Mouse (Mus musculus): Measurements from ENCODE around the gene Gna13. TPM values are rescaled to one million over a fixed set of nuclear protein-coding genes. Genes with fewer than 3 reads are reported as not detected.
A peak's percentile ranks its signal among the peaks of the same experiment; 100 is the strongest.

The Gna13 gene
- total RNA-seq, 2 experiments from 2014 or later, result 55.5 to 60.9 TPM

- peak overlapping the region; percentile 64; the same call in 1 of the 2 replicates for H3K27ac ChIP-seq
- H3K4me3 ChIP-seq, result no peak overlapping the region
- DNase-seq (ENCODE audit: low spot score in 2 of 2), result no peak
- TF ChIP-seq CTCF (conservative IDR thresholded peaks at IDR 0.05), result no peak
These were observed 32.1 kb downstream of the Gna13 start for GRCm38 (mm10) chr11:109394758-109395157.

- no peak for DNase-seq (ENCODE audit: low spot score in 2 of 2)
- Histone ChIP-seq H3K4me3 (no peak overlapping the region), H3K27ac (no peak overlapping the region)
- TF ChIP-seq CTCF (conservative IDR thresholded peaks at IDR 0.05), result no peak
These were observed 32.7 kb downstream of the Gna13 start for GRCm38 (mm10) chr11:109395291-109395690.

GRCm38 (mm10) chr11:109406431-109406830 is 43.8 kb downstream of the Gna13 start:
- DNase-seq (ENCODE audit: low spot score in 2 of 2), result no peak
- H3K4me3 ChIP-seq, result no peak overlapping the region
- TF ChIP-seq CTCF (conservative IDR thresholded peaks at IDR 0.05), result no peak
- no peak overlapping the region for H3K27ac ChIP-seq

GRCm38 (mm10) chr11:109410197-109410980 is 47.8 kb downstream of the Gna13 start:
- DNase-seq (ENCODE audit: low spot score in 2 of 2), result no peak
- no peak overlapping the region for H3K4me3 ChIP-seq
- TF ChIP-seq CTCF (conservative IDR thresholded peaks at IDR 0.05), result no peak
- H3K27ac ChIP-seq, result no peak overlapping the region

GRCm38 (mm10) chr11:109413617-109414016 is 51.0 kb downstream of the Gna13 start, which contains the start of gene 9930022D16Rik:
Gene 9930022D16Rik, plus strand, starts transcription at chr11:109413917.
- no peak within 1 kb of the TSS for H3K4me3 ChIP-seq
- no peak for DNase-seq (ENCODE audit: low spot score in 2 of 2)

GRCm38 (mm10) chr11:109414802-109415201 is 52.2 kb downstream of the Gna13 start:
- no peak for TF ChIP-seq CTCF (conservative IDR thresholded peaks at IDR 0.05)
- H3K27ac ChIP-seq, result no peak overlapping the region
- no peak for DNase-seq (ENCODE audit: low spot score in 2 of 2)
- no peak overlapping the region for H3K4me3 ChIP-seq

More at GRCm38 (mm10) chr11:109413617-109414016, 51.0 kb downstream of the Gna13 start, which contains the start of gene 9930022D16Rik:
- no peak for TF ChIP-seq CTCF (conservative IDR thresholded peaks at IDR 0.05)
- H3K27ac ChIP-seq, result no peak within 1 kb of the TSS

- TF ChIP-seq CTCF (conservative IDR thresholded peaks at IDR 0.05), result no peak
- DNase-seq (ENCODE audit: low spot score in 2 of 2), result no peak
- Histone ChIP-seq H3K27ac (no peak overlapping the region), H3K4me3 (no peak overlapping the region)
These were observed 54.2 kb downstream of the Gna13 start for GRCm38 (mm10) chr11:109416709-109417420.

- no peak overlapping the region for H3K27ac ChIP-seq
- H3K4me3 ChIP-seq, result no peak overlapping the region
- no peak for TF ChIP-seq CTCF (conservative IDR thresholded peaks at IDR 0.05)
- no peak for DNase-seq (ENCODE audit: low spot score in 2 of 2)
These were observed 54.9 kb downstream of the Gna13 start for GRCm38 (mm10) chr11:109417472-109418040.

- TF ChIP-seq CTCF (conservative IDR thresholded peaks at IDR 0.05), result no peak
- no peak overlapping the region for H3K27ac ChIP-seq
- H3K4me3 ChIP-seq, result no peak overlapping the region
- DNase-seq (ENCODE audit: low spot score in 2 of 2), result no peak
These were observed 56.8 kb downstream of the Gna13 start for GRCm38 (mm10) chr11:109419461-109419860.

GRCm38 (mm10) chr11:109419961-109420566 is 57.4 kb downstream of the Gna13 start:
- TF ChIP-seq CTCF (conservative IDR thresholded peaks at IDR 0.05), result no peak
- Histone ChIP-seq H3K4me3 (no peak overlapping the region), H3K27ac (no peak overlapping the region)
- no peak for DNase-seq (ENCODE audit: low spot score in 2 of 2)

- Histone ChIP-seq H3K27ac (no peak overlapping the region), H3K4me3 (no peak overlapping the region)
- DNase-seq (ENCODE audit: low spot score in 2 of 2), result no peak
- TF ChIP-seq CTCF (conservative IDR thresholded peaks at IDR 0.05), result no peak
These were observed 57.9 kb downstream of the Gna13 start for GRCm38 (mm10) chr11:109420567-109420962.

GRCm38 (mm10) chr11:109421205-109421604 is 58.6 kb downstream of the Gna13 start:
- no peak for TF ChIP-seq CTCF (conservative IDR thresholded peaks at IDR 0.05)
- Histone ChIP-seq H3K4me3 (no peak overlapping the region), H3K27ac (no peak overlapping the region)
- no peak for DNase-seq (ENCODE audit: low spot score in 2 of 2)

GRCm38 (mm10) chr11:109422263-109422662 is 59.6 kb downstream of the Gna13 start:
- H3K27ac ChIP-seq, result no peak overlapping the region
- DNase-seq (ENCODE audit: low spot score in 2 of 2), result no peak
- TF ChIP-seq CTCF (conservative IDR thresholded peaks at IDR 0.05), result 0 out of 2 replicates have a peak, but pooled peaks have one; percentile 12
- H3K4me3 ChIP-seq, result no peak overlapping the region
